Mouse (Mus musculus) urinary bladder, postnatal 14 days (tissue): ENCODE data around the gene Ltbp2.

Source experiments
- DNase-seq: peaks from one replicate; pipeline ENCODE4 v3.0.0; 2021; ENCODE audit warnings: low spot score

Ltbp2 gene

GRCm38 (mm10) chr12:84876481-84877121, at the start of gene Ltbp2:
Ltbp2 (minus strand) TSS chr12:84876532.
- peak; percentile 93 for DNase-seq

GRCm38 (mm10) chr12:84924324-84924723, 48.0 kb upstream of the Ltbp2 start:
- no peak for DNase-seq

- no peak for DNase-seq
Measured at GRCm38 (mm10) chr12:84921881-84922419, 45.6 kb upstream of the Ltbp2 start.

- no peak for DNase-seq
Measured at GRCm38 (mm10) chr12:84918809-84919208, 42.5 kb upstream of the Ltbp2 start.

GRCm38 (mm10) chr12:84917799-84918198, 41.5 kb upstream of the Ltbp2 start:
- no peak for DNase-seq

- peak; percentile 20 for DNase-seq
Measured at GRCm38 (mm10) chr12:84914959-84915358, 38.6 kb upstream of the Ltbp2 start.

GRCm38 (mm10) chr12:84912652-84913104, 36.3 kb upstream of the Ltbp2 start:
- peak; percentile 7 for DNase-seq

- DNase-seq, result no peak
Measured at GRCm38 (mm10) chr12:84911640-84912039, 35.3 kb upstream of the Ltbp2 start.

GRCm38 (mm10) chr12:84910066-84910465, 33.7 kb upstream of the Ltbp2 start:
- no peak for DNase-seq

- DNase-seq, result peak; percentile 59
Measured at GRCm38 (mm10) chr12:84907627-84908480, 31.5 kb upstream of the Ltbp2 start.

- DNase-seq, result no peak
Measured at GRCm38 (mm10) chr12:84907024-84907626, 30.8 kb upstream of the Ltbp2 start.

- DNase-seq, result no peak
Measured at GRCm38 (mm10) chr12:84904399-84904798, 28.1 kb upstream of the Ltbp2 start.

- no peak for DNase-seq
Measured at GRCm38 (mm10) chr12:84900317-84900716, 24.0 kb upstream of the Ltbp2 start.

GRCm38 (mm10) chr12:84897322-84897721, 21.0 kb upstream of the Ltbp2 start:
- no peak for DNase-seq

- DNase-seq, result no peak
Measured at GRCm38 (mm10) chr12:84896235-84896634, 19.9 kb upstream of the Ltbp2 start.

GRCm38 (mm10) chr12:84893648-84894628, 17.6 kb upstream of the Ltbp2 start:
- DNase-seq, result no peak

- DNase-seq, result no peak
Measured at GRCm38 (mm10) chr12:84890289-84890688, 14.0 kb upstream of the Ltbp2 start.

GRCm38 (mm10) chr12:84885107-84885876, 9.0 kb upstream of the Ltbp2 start:
- peak; percentile 68 for DNase-seq

GRCm38 (mm10) chr12:84884423-84885076, 8.2 kb upstream of the Ltbp2 start:
- DNase-seq, result no peak

GRCm38 (mm10) chr12:84882796-84883195, 6.5 kb upstream of the Ltbp2 start:
- no peak for DNase-seq
